29 mouse cellular contexts compared by ENCODE assay signal in the genomic region with DNA sequence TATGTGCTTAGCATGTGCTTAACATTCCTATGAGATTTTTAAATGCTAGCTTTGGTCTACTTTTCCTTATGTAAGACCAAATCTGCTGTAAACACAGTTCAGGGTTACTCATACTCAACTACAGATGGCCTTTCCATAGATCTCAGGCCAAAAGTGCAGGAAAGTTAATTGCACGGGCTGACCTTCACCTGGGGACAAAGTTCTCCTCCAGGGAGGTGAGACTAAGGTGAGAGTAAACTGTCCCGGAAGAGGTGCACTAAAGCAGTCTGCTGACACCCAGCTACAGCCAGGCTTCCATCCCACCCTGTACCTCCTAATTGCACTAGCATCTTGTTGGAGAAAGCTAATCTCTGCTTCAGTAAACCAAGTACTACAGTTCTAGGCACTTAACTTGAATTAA. TPM values are rescaled to one million over a fixed set of nuclear protein-coding genes. Genes with fewer than 3 reads are reported as not detected.
A peak's percentile ranks its signal among the peaks of the same experiment; 100 is the strongest.
DNase-seq lines count a peak whose midpoint lies in the region; ATAC-seq and TF ChIP-seq lines count a peak whose summit lies in the region.
"Had no signal": no experiment of that assay in that cellular context is flagged by ENCODE, and none has a peak within 500 bp of the region (broad histone marks: within the 10 kb centered on the region; RNA-seq: fewer than 3 reads in every experiment).

No protein-coding gene starts in this region.

- H3K27me3 ChIP-seq in liver, adult 2 months (ENCODE audit: control insufficient read depth, insufficient read depth, low read length): no peaks in the 10 kb centered on the region
- no peaks in the 10 kb centered on the region for H3K27me3 ChIP-seq in liver, embryonic 11.5 days (replicated peaks; ENCODE audit: control insufficient read depth, insufficient read depth, low read length)
- no peaks in the 10 kb centered on the region for H3K27me3 ChIP-seq in intestine, postnatal 0 days (replicated peaks; ENCODE audit: control insufficient read depth, insufficient read depth, low read length)
- H3K27me3 ChIP-seq in liver, embryonic 14.5 days (ENCODE audit: control insufficient read depth, insufficient read depth, low read length): no peaks in the 10 kb centered on the region
- H3K27me3 ChIP-seq in heart, embryonic 11.5 days (ENCODE audit: control insufficient read depth, insufficient read depth, low read length): no peaks in the 10 kb centered on the region
- H3K27me3 ChIP-seq: embryonic facial prominence, embryonic 13.5 days; hindbrain, embryonic 13.5 days; lung, embryonic 15.5 days; megakaryocyte, embryonic 14.5 days; midbrain, embryonic 12.5 days; neural tube, embryonic 12.5 days had no signal

- no peaks in the 10 kb centered on the region for H3K9me3 ChIP-seq in liver, embryonic 11.5 days (ENCODE audit: control insufficient read depth, low read length)
- H3K9me3 ChIP-seq in intestine, postnatal 0 days (ENCODE audit: control insufficient read depth): no peaks in the 10 kb centered on the region
- no peaks in the 10 kb centered on the region for H3K9me3 ChIP-seq in liver, embryonic 14.5 days (ENCODE audit: control insufficient read depth, low read length)
- H3K9me3 ChIP-seq in heart, embryonic 11.5 days (replicated peaks; ENCODE audit: control insufficient read depth, low read length): no peaks in the 10 kb centered on the region
- H3K9me3 ChIP-seq: embryonic facial prominence, embryonic 13.5 days; heart, embryonic 10.5 days; hindbrain, embryonic 13.5 days; lung, embryonic 15.5 days; megakaryocyte, embryonic 14.5 days; midbrain, embryonic 12.5 days; neural tube, embryonic 12.5 days had no signal

- peak; percentile 92 for DNase-seq in liver, adult 2 months (ENCODE audit: extremely low read depth, low read depth, low spot score)
- no peak for DNase-seq in liver, embryonic 11.5 days (ENCODE audit: low spot score)
- no peak for DNase-seq in liver, embryonic 14.5 days (ENCODE audit: low read depth in 3 of 3, low spot score in 3 of 3)
- DNase-seq in yolk sac, embryonic 10.5 days (ENCODE audit: low spot score): peak; percentile 60
- no peak for DNase-seq in spleen, postnatal 36 days (ENCODE audit: low spot score in 2 of 2)
- DNase-seq: adrenal gland, postnatal 36 days; B cell, adult 2 months; cerebellum, adult 18-20 months; cerebellum, postnatal 10 days; gastrocnemius, postnatal 25 days; heart, adult 11 months; heart, postnatal 36 days; kidney, adult 18-20 months; kidney, postnatal 25 days; layer of hippocampus, postnatal 36 days; left cerebral cortex, postnatal 4 days; lung, postnatal 4 days; thymus, postnatal 14 days had no signal

- H3K27ac ChIP-seq in liver, adult 2 months (replicated peaks; ENCODE audit: insufficient read depth, low read depth, low read length): peak overlapping the region; percentile 64
- H3K27ac ChIP-seq in liver, embryonic 11.5 days (ENCODE audit: low read depth, low read length): no peak overlapping the region
- no peak overlapping the region; the same call in 1 of the 2 replicates for H3K27ac ChIP-seq in intestine, postnatal 0 days (ENCODE audit: low read depth, low read length)
- peak overlapping the region; percentile 16 for H3K27ac ChIP-seq in liver, embryonic 14.5 days
- H3K27ac ChIP-seq in heart, embryonic 11.5 days (ENCODE audit: low read depth, low read length): no peak overlapping the region
- H3K27ac ChIP-seq: embryonic facial prominence, embryonic 13.5 days; heart, embryonic 10.5 days; hindbrain, embryonic 13.5 days; lung, embryonic 15.5 days; midbrain, embryonic 12.5 days; neural tube, embryonic 12.5 days had no signal

- no peak for TF ChIP-seq EP300 in liver, embryonic 14.5 days (IDR thresholded peaks at IDR 0.05; ENCODE audit: low read depth)

- H3K4me2 ChIP-seq in liver, embryonic 11.5 days: no peak overlapping the region
- no peak overlapping the region for H3K4me2 ChIP-seq in intestine, postnatal 0 days (replicated peaks; ENCODE audit: low read depth)
- H3K4me2 ChIP-seq in liver, embryonic 14.5 days (ENCODE audit: low read depth): no peak overlapping the region
- H3K4me2 ChIP-seq in heart, embryonic 11.5 days: no peak overlapping the region
- H3K4me2 ChIP-seq: embryonic facial prominence, embryonic 13.5 days; hindbrain, embryonic 13.5 days; lung, embryonic 15.5 days; midbrain, embryonic 12.5 days; neural tube, embryonic 12.5 days had no signal

- no peak for ATAC-seq in liver, embryonic 11.5 days (replicated peaks; ENCODE audit: low FRiP score)
- ATAC-seq in intestine, postnatal 0 days: peak; percentile 83
- no peak for ATAC-seq in liver, embryonic 14.5 days (ENCODE audit: insufficient read depth)
- ATAC-seq in heart, embryonic 11.5 days (replicated peaks; ENCODE audit: insufficient number of reproducible peaks, low FRiP score, low TSS enrichment): no peak
- ATAC-seq: forebrain, embryonic 16.5 days had no signal

- H3K4me1 ChIP-seq in liver, adult 2 months (ENCODE audit: control insufficient read depth, insufficient read depth, low read length): peaks cover 27% of the 10 kb centered on the region
- H3K4me1 ChIP-seq in liver, embryonic 11.5 days (replicated peaks; ENCODE audit: control insufficient read depth, insufficient read depth, low read length): peaks cover 41% of the 10 kb centered on the region
- peaks cover 3% of the 10 kb centered on the region; the same call in 1 of the 2 replicates for H3K4me1 ChIP-seq in intestine, postnatal 0 days (replicated peaks; ENCODE audit: control insufficient read depth, insufficient read depth, low read length)
- peaks cover 53 to 63% of the 10 kb centered on the region in 2 experiments for H3K4me1 ChIP-seq in liver, embryonic 14.5 days (replicated peaks; ENCODE audit: control insufficient read depth in 2 of 2, insufficient read depth in 2 of 2, low read length in 1 of 2)
- H3K4me1 ChIP-seq in heart, embryonic 11.5 days (ENCODE audit: control insufficient read depth, insufficient read depth, low read length): peaks cover 39% of the 10 kb centered on the region

- no peaks in the 10 kb centered on the region for H3K36me3 ChIP-seq in liver, adult 2 months (ENCODE audit: control insufficient read depth, insufficient read depth, low read length)
- H3K36me3 ChIP-seq in liver, embryonic 11.5 days (ENCODE audit: control insufficient read depth, insufficient read depth, low read length): no peaks in the 10 kb centered on the region
- no peaks in the 10 kb centered on the region for H3K36me3 ChIP-seq in intestine, postnatal 0 days (ENCODE audit: control insufficient read depth, insufficient read depth)
- no peaks in the 10 kb centered on the region for H3K36me3 ChIP-seq in liver, embryonic 14.5 days (replicated peaks; ENCODE audit: control insufficient read depth, insufficient read depth, low read depth)
- no peaks in the 10 kb centered on the region for H3K36me3 ChIP-seq in heart, embryonic 11.5 days (ENCODE audit: control insufficient read depth, insufficient read depth, low read length)
- H3K36me3 ChIP-seq: embryonic facial prominence, embryonic 13.5 days; heart, embryonic 10.5 days; hindbrain, embryonic 13.5 days; lung, embryonic 15.5 days; midbrain, embryonic 12.5 days; neural tube, embryonic 12.5 days had no signal

- no peak for TF ChIP-seq CTCF in liver, adult 2 months (IDR thresholded peaks at IDR 0.05; ENCODE audit: low read depth, low read length)
- no peak for TF ChIP-seq CTCF in intestine, postnatal 0 days (IDR thresholded peaks at IDR 0.05; ENCODE audit: low read depth)
- TF ChIP-seq CTCF in liver, embryonic 14.5 days (IDR thresholded peaks at IDR 0.05; ENCODE audit: low read depth): no peak

- 25% methylated on average over 2 of the region's 2 CpGs for WGBS in liver, adult 2 months
- WGBS in liver, embryonic 11.5 days: 78% methylated on average over 2 of the region's 2 CpGs
- 43% methylated on average over 2 of the region's 2 CpGs for WGBS in intestine, postnatal 0 days
- 71% methylated on average over 2 of the region's 2 CpGs for WGBS in liver, embryonic 14.5 days (ENCODE audit: insufficient replicate concordance)
- 72% methylated on average over 2 of the region's 2 CpGs for WGBS in heart, embryonic 11.5 days (ENCODE audit: insufficient replicate concordance)

- TF ChIP-seq POLR2A in liver, adult 2 months (IDR thresholded peaks at IDR 0.05; ENCODE audit: extremely low read depth, insufficient read depth, low read length): no peak

- H3K9ac ChIP-seq in liver, adult 2 months (ENCODE audit: low read depth, low read length): no peak overlapping the region
- H3K9ac ChIP-seq in liver, embryonic 11.5 days (ENCODE audit: low read depth, low read length): no peak overlapping the region
- H3K9ac ChIP-seq in intestine, postnatal 0 days (ENCODE audit: low read depth, low read length): no peak overlapping the region
- H3K9ac ChIP-seq in liver, embryonic 14.5 days (replicated peaks): no peak overlapping the region
- H3K9ac ChIP-seq in heart, embryonic 11.5 days (ENCODE audit: low read depth, low read length): no peak overlapping the region
- H3K9ac ChIP-seq: embryonic facial prominence, embryonic 13.5 days; hindbrain, embryonic 13.5 days; lung, embryonic 15.5 days; midbrain, embryonic 12.5 days; neural tube, embryonic 12.5 days had no signal

- H3K79me2 ChIP-seq in liver, adult 2 months (ENCODE audit: control insufficient read depth, insufficient read depth, low read length): peaks cover 20% of the 10 kb centered on the region

- no peak overlapping the region for H3K4me3 ChIP-seq in liver, adult 2 months (ENCODE audit: insufficient read depth, low read depth, low read length)
- no peak overlapping the region for H3K4me3 ChIP-seq in liver, embryonic 11.5 days (ENCODE audit: low read depth, low read length)
- H3K4me3 ChIP-seq in intestine, postnatal 0 days (ENCODE audit: low read depth, low read length): no peak overlapping the region
- no peak overlapping the region for H3K4me3 ChIP-seq in liver, embryonic 14.5 days (ENCODE audit: insufficient read depth in 1 of 2, low read depth in 2 of 2, low read length in 2 of 2)
- no peak overlapping the region for H3K4me3 ChIP-seq in heart, embryonic 11.5 days (ENCODE audit: low read depth, low read length)
- H3K4me3 ChIP-seq: embryonic facial prominence, embryonic 13.5 days; heart, embryonic 10.5 days; hindbrain, embryonic 13.5 days; lung, embryonic 15.5 days; midbrain, embryonic 12.5 days; myocyte; neural tube, embryonic 12.5 days had no signal

RNA-seq across cellular contexts. Expression of gene Dcun1d1, which starts 11.4 kb away (rescaled TPM):
- 49.3 and 61.1 TPM in 2 replicates for total RNA-seq in liver, adult 2 months (2014; rRNA removed)
- 10.2 and 12.7 TPM in 2 replicates for polyA plus RNA-seq in liver, adult 2 months (2012; rRNA removed)
- 95.0 and 103 TPM in 2 replicates for polyA plus RNA-seq in liver, embryonic 11.5 days (2014; fragmentation: Nextera tagmentation; extraction: Ambion mirVana)
- polyA plus RNA-seq in intestine, postnatal 0 days (2015; fragmentation: Nextera tagmentation; extraction: Ambion mirVana): 61.7 and 64.8 TPM in 2 replicates
- 13.4 and 31.3 TPM in 2 replicates for polyA plus RNA-seq in liver, embryonic 14.5 days (2012; rRNA removed)
- polyA plus RNA-seq in liver, embryonic 14.5 days (2014; fragmentation: Nextera tagmentation; extraction: Ambion mirVana): 78.6 and 84.8 TPM in 2 replicates
- polyA plus RNA-seq in heart, embryonic 11.5 days (2014; fragmentation: Nextera tagmentation; extraction: Ambion mirVana): 76.9 and 86.7 TPM in 2 replicates

Comparison
In these comparisons a context has a peak if more than half of its experiments do, and no peak if none do; other contexts are left out.
1. DNase-seq: peak in liver, adult 2 months (single experiment) and yolk sac, embryonic 10.5 days (single experiment); none in liver, embryonic 11.5 days (single experiment), liver, embryonic 14.5 days (0 of 3) and spleen, postnatal 36 days (0 of 2).
2. H3K27ac ChIP-seq: peak in liver, adult 2 months (single experiment) and liver, embryonic 14.5 days (single experiment); none in liver, embryonic 11.5 days (single experiment), intestine, postnatal 0 days (single experiment) and heart, embryonic 11.5 days (single experiment).